Mouse (Mus musculus) heart, postnatal 0 days (tissue): ENCODE measurements at regions not wholly inside any gene's neighbourhood (a gene's known extent, or its start where the extent isn't known, plus 50 kb on each side); places are given as distances from the start of the nearest gene placed in this dataset.

Source experiments
- ATAC-seq: fragments of 200-750 bp; cut with Nextera tagmentation; 2 replicates; pipeline ENCODE4 v1.8.0; 2017; ENCODE audit warnings: low read depth, moderate number of reproducible peaks, moderate library complexity; ENCODE audit not compliant: insufficient read depth
- DNase-seq: peaks from one replicate; pipeline ENCODE4 v3.0.0-alpha.2; 2016; ENCODE audit warnings: low spot score
- H3K27ac ChIP-seq: fragments of 300-500 bp; sonication (generic); 2 replicates; pipeline ENCODE4 v1.5.1; 2014; ENCODE audit warnings: low read depth, mild to moderate bottlenecking
- H3K27me3 ChIP-seq: fragments of 300-500 bp; sonication (generic); 2 replicates; pipeline ENCODE4 v1.6.1; 2014; ENCODE audit warnings: low read length, mixed read lengths; ENCODE audit not compliant: control insufficient read depth, insufficient read depth
- H3K36me3 ChIP-seq: fragments of 300-500 bp; sonication (generic); replicated peaks from 2 replicates; pipeline ENCODE4 v1.6.1; 2014; ENCODE audit warnings: low read length, mixed read lengths; ENCODE audit not compliant: control insufficient read depth, insufficient read depth
- H3K4me1 ChIP-seq: fragments of 300-500 bp; sonication (generic); 2 replicates; pipeline ENCODE4 v1.6.1; 2014; ENCODE audit warnings: antibody characterized with exemption; ENCODE audit not compliant: control insufficient read depth, insufficient read depth
- H3K4me2 ChIP-seq: fragments of 300-500 bp; sonication (generic); 2 replicates; pipeline ENCODE4 v1.6.1; 2014; ENCODE audit warnings: low read depth, mild to moderate bottlenecking, low read length, moderate library complexity
- H3K4me3 ChIP-seq: fragments of 300-500 bp; sonication (generic); 2 replicates; pipeline ENCODE4 v1.5.1; 2014; ENCODE audit warnings: low read depth, low read length
- H3K9ac ChIP-seq: fragments of 300-500 bp; sonication (generic); replicated peaks from 2 replicates; pipeline ENCODE4 v1.6.1; 2014; ENCODE audit warnings: low read depth, low read length, mixed read lengths
- H3K9me3 ChIP-seq: fragments of 300-500 bp; sonication (generic); replicated peaks from 2 replicates; pipeline ENCODE4 v1.6.1; 2016; ENCODE audit warnings: low read length; ENCODE audit not compliant: control insufficient read depth
- CTCF ChIP-seq: IDR thresholded peaks from 2 replicates; pipeline ENCODE4 v1.5.1; 2016; ENCODE audit warnings: antibody characterized with exemption, control low read depth, low read depth
- EP300 ChIP-seq: IDR thresholded peaks from 2 replicates; pipeline ENCODE4 v1.6.1; 2016; ENCODE audit warnings: antibody characterized with exemption, low read depth
- WGBS: fragments of 180-500 bp; shearing (Covaris S2); extraction: QIAGEN DNeasy Blood & Tissue Kit; methylation state at CpG from one replicate; pipeline ENCODE4 v1.1.7; 2014; 5-methylcytosine and 5-hydroxymethylcytosine counted together

DNA sequence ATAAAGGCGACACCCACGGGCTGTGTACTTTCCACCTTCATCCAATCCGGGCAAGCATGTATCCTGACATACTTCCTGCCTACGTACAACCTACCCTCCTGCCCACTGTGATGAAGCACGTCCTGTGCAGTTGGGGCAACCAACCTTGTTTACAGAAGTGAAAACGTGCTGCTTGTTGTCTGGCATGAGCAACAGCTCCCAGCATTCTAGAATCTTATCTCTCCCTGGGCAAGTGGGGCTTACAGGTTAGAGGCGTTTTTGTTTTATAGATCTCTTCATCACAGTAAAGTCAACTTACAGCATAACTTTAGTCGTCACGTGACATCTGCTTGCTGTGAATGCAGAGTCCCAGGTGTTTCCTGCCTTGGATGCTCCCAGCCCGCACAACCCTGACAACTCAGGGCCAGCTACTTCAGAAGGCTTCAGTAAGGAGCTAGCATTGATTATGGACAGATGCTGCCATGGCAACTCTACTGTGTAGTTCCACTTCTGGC lies 175.3 kb upstream of the Map3k1 start:
- H3K4me3 ChIP-seq, result no peak overlapping the region
- TF ChIP-seq CTCF, result no peak
- no peak for TF ChIP-seq EP300
- H3K4me2 ChIP-seq, result no peak overlapping the region
- WGBS, result 61% methylated on average over 10 of the region's 10 CpGs
- peaks cover 15% of the 10 kb centered on the region; the same call in 1 of the 2 replicates for H3K4me1 ChIP-seq
- H3K27me3 ChIP-seq, result 0 out of 2 replicates have a peak, but pooled peaks cover 3% of the 10 kb centered on the region
- H3K27ac ChIP-seq, result peak overlapping the region; percentile 5; the same call in 1 of the 2 replicates
- ATAC-seq (no peak), DNase-seq (no peak)
- no peaks in the 10 kb centered on the region for H3K9me3 ChIP-seq
- no peak overlapping the region for H3K9ac ChIP-seq
- H3K36me3 ChIP-seq, result no peaks in the 10 kb centered on the region

DNA sequence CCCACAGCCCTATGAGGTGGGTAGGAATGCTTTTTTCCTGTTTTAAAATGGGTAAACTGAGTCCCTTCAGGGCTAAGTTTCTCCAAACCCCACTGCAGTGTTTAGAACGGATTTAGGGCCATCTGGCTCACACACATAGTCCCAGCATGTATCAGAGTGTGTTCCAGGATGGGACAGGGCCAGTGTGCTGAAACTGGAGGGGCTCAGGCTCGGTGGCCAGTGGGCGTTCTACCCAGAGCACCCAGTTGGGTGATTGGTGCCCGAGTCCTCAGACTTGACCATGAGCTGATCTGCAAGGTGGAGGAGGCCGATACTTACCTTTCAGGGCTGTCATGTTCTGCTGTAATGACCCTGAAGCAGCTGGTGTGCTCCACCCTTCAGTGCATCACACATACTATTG lies 176.6 kb upstream of the Map3k1 start:
- Histone ChIP-seq H3K9me3 (no peaks in the 10 kb centered on the region), H3K27me3 (0 out of 2 replicates have a peak, but pooled peaks cover 9% of the 10 kb centered on the region), H3K4me1 (0 out of 2 replicates have a peak, but pooled peaks cover 5% of the 10 kb centered on the region), H3K9ac (no peak overlapping the region), H3K4me2 (no peak overlapping the region), H3K36me3 (no peaks in the 10 kb centered on the region), H3K4me3 (no peak overlapping the region), H3K27ac (no peak overlapping the region)
- ATAC-seq (no peak), DNase-seq (no peak)
- 81% methylated on average over 5 of the region's 5 CpGs for WGBS
- TF ChIP-seq EP300 (no peak), CTCF (no peak)

DNA sequence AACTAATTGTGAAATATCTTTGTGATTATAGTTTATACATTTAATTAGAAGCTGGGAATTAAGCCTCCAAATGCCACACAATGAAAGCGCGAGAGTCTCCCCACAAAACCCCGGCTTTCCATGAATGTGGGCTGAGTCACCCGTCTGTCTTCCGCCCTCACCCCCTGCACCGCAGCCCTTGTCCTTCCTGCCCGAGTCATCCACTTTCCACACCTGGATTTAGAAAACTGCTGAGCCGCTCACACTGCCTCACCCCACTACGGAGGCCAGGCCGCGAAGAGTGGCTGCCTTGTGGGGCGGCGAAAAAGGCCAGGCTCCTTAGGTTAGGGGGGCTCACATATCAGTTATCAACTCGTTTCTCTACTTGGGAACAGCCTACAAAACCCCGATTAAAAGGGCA lies 177.9 kb upstream of the Map3k1 start:
- 0 out of 2 replicates have a peak, but pooled peaks cover 9% of the 10 kb centered on the region for H3K27me3 ChIP-seq
- H3K9me3 ChIP-seq, result no peaks in the 10 kb centered on the region
- no peak overlapping the region for H3K9ac ChIP-seq
- no peak overlapping the region for H3K27ac ChIP-seq
- no peaks in the 10 kb centered on the region for H3K36me3 ChIP-seq
- no peak for DNase-seq
- no peak overlapping the region for H3K4me3 ChIP-seq
- WGBS, result 77% methylated on average over 15 of the region's 15 CpGs
- no peak overlapping the region for H3K4me2 ChIP-seq
- 0 out of 2 replicates have a peak, but pooled peaks cover 5% of the 10 kb centered on the region for H3K4me1 ChIP-seq
- TF ChIP-seq CTCF (no peak), EP300 (no peak)
- no peak for ATAC-seq

DNA sequence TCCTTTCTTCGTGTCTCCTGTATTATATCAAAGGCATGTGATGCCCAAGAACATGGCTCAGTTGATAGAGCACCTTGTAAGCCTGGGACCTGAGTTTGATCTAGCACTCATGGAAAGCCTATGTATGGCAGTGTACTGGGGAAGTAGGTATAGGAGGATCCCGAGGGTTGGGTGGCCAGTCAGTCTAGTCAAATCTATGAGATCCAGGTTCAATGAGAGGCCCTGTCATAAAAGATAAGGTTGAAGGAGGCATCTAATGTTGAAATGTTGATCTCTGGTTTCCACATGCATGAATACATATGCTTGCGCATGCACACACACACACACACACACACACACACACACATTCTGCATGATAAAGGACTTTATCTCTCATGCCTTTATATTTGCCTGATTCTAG lies 178.6 kb upstream of the Map3k1 start:
- 0 out of 2 replicates have a peak, but pooled peaks cover 5% of the 10 kb centered on the region for H3K4me1 ChIP-seq
- ATAC-seq (no peak), DNase-seq (no peak)
- no peaks in the 10 kb centered on the region for H3K36me3 ChIP-seq
- no peak overlapping the region for H3K27ac ChIP-seq
- 0 out of 2 replicates have a peak, but pooled peaks cover 9% of the 10 kb centered on the region for H3K27me3 ChIP-seq
- H3K4me2 ChIP-seq, result no peak overlapping the region
- no peak overlapping the region for H3K9ac ChIP-seq
- no peak overlapping the region for H3K4me3 ChIP-seq
- no peaks in the 10 kb centered on the region for H3K9me3 ChIP-seq
- TF ChIP-seq EP300 (no peak), CTCF (no peak)
- 88% methylated on average over 3 of the region's 3 CpGs for WGBS

DNA sequence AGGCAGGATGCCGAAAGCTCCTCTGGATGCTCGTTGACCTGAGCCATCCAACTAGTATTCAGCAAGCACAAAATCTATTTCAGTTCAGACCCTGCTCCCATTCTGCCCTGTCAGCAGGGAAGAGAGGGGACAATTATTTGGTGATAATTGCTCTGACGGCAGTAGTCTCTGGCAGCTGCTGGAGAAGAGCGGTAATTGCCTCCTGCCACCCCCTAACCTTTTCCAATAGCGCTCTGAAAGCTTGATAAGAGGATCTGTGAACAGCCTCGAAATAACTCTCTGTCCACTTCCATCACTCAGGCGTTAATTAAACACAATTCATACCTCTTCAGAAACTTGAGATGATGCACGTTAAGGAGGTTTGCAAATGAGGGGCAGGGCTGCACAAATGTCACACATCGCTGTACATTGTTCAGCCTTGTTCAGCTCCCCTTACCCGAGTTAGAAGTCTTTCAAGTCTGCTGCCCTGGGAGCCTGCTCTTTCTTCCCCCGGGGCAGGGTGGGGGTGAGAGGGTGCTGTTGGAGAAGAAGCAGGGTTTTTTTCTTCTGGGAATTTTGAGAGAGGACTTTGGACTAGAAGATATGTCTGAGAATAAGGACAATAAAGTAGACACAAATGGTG lies 182.2 kb upstream of the Map3k1 start:
- Histone ChIP-seq H3K4me1 (no peaks in the 10 kb centered on the region; the same call in 1 of the 2 replicates), H3K9me3 (no peaks in the 10 kb centered on the region), H3K4me2 (peak overlapping the region; percentile 15; the same call in 1 of the 2 replicates), H3K4me3 (no peak overlapping the region), H3K9ac (no peak overlapping the region), H3K27me3 (0 out of 2 replicates have a peak, but pooled peaks cover 9% of the 10 kb centered on the region), H3K27ac (no peak overlapping the region), H3K36me3 (no peaks in the 10 kb centered on the region)
- DNase-seq (no peak), ATAC-seq (no peak)
- WGBS, result 21% methylated on average over 11 of the region's 11 CpGs
- no peak for TF ChIP-seq CTCF
- no peak for TF ChIP-seq EP300
